Mouse (Mus musculus) liver, postnatal 0 days (tissue): ENCODE data around the gene Myo1e. TPM values are rescaled to one million over a fixed set of nuclear protein-coding genes. Genes with fewer than 3 reads are reported as not detected.

ENCODE experiments used
- ATAC-seq: fragments of 200-750 bp; cut with Nextera tagmentation; 2 replicates; pipeline ENCODE4 v1.8.0; 2017; ENCODE audit warnings: mild to moderate bottlenecking, moderate library complexity
- DNase-seq: peaks from one replicate; pipeline ENCODE4 v3.0.0-alpha.2; 2016
- H3K27ac ChIP-seq: fragments of 300-500 bp; sonication (generic); 2 replicates; pipeline ENCODE4 v1.5.1; 2014; ENCODE audit warnings: antibody characterized with exemption, moderate library complexity, mild to moderate bottlenecking, low read depth
- H3K27me3 ChIP-seq: fragments of 300-500 bp; sonication (generic); 2 replicates; pipeline ENCODE4 v1.6.1; 2014; ENCODE audit warnings: low read length, control low read depth, mixed read lengths; ENCODE audit not compliant: insufficient read depth
- H3K36me3 ChIP-seq: fragments of 300-500 bp; sonication (generic); replicated peaks from 2 replicates; pipeline ENCODE4 v1.6.1; 2014; ENCODE audit warnings: mild to moderate bottlenecking, control low read depth, low read length, moderate library complexity, mixed read lengths; ENCODE audit not compliant: insufficient read depth
- H3K4me1 ChIP-seq: fragments of 300-500 bp; sonication (generic); 2 replicates; pipeline ENCODE4 v1.6.1; 2014; ENCODE audit warnings: antibody characterized with exemption, mild to moderate bottlenecking, control low read depth; ENCODE audit not compliant: insufficient read depth
- H3K4me2 ChIP-seq: fragments of 300-500 bp; sonication (generic); 2 replicates; pipeline ENCODE4 v1.6.1; 2014; ENCODE audit warnings: low read depth, mild to moderate bottlenecking, low read length, moderate library complexity, mixed read lengths
- H3K4me3 ChIP-seq: fragments of 300-500 bp; sonication (generic); 2 replicates; pipeline ENCODE4 v1.5.1; 2014; ENCODE audit warnings: low read depth, low read length
- H3K9ac ChIP-seq: fragments of 300-500 bp; sonication (generic); replicated peaks from 2 replicates; pipeline ENCODE4 v1.6.1; 2014; ENCODE audit warnings: mild to moderate bottlenecking, moderate library complexity
- H3K9me3 ChIP-seq: fragments of 300-500 bp; sonication (generic); 2 replicates; pipeline ENCODE4 v1.6.1; 2016; ENCODE audit warnings: mild to moderate bottlenecking, control low read depth, low read length, mixed read lengths
- CTCF ChIP-seq: sonication (generic); IDR thresholded peaks from 2 replicates; pipeline ENCODE4 v1.5.1; 2016; ENCODE audit warnings: antibody characterized with exemption, low read depth
- EP300 ChIP-seq: IDR thresholded peaks from 2 replicates; pipeline ENCODE4 v1.6.1; 2016; ENCODE audit warnings: antibody characterized with exemption, low read depth, mild to moderate bottlenecking
- WGBS: fragments of 180-500 bp; shearing (Covaris S2); extraction: QIAGEN DNeasy Blood & Tissue Kit; methylation state at CpG from one replicate; pipeline ENCODE4 v1.1.7; 2014; ENCODE audit not compliant: insufficient replicate concordance; 5-methylcytosine and 5-hydroxymethylcytosine counted together
- polyA plus RNA-seq: library from polyadenylated mRNA; unstranded; fragments of >200 nt; fragmentation: Nextera tagmentation; extraction: Ambion mirVana; gene quantifications from 2 replicates; pipeline ENCODE4 v1.2.1, GENCODE M21; 2015

Myo1e gene
- polyA plus RNA-seq, 1 experiment from 2014 or later = 7.4 TPM

- Histone ChIP-seq H3K4me2 (no peak overlapping the region), H3K27me3 (no peaks in the 10 kb centered on the region), H3K27ac (no peak overlapping the region), H3K36me3 (no peaks in the 10 kb centered on the region), H3K4me3 (no peak overlapping the region), H3K9ac (no peak overlapping the region), H3K4me1 (0 out of 2 replicates have a peak, but pooled peaks cover 1% of the 10 kb centered on the region), H3K9me3 (no peaks in the 10 kb centered on the region)
- DNase-seq (no peak), ATAC-seq (no peak)
- 61% methylated on average over 6 of the region's 6 CpGs for WGBS
- TF ChIP-seq CTCF (no peak), EP300 (no peak)
Measured at GRCm38 (mm10) chr9:70216517-70216916, 9.4 kb downstream of the Myo1e start.

GRCm38 (mm10) chr9:70219295-70219931, 12.3 kb downstream of the Myo1e start:
- no peaks in the 10 kb centered on the region for H3K36me3 ChIP-seq
- DNase-seq (no peak), ATAC-seq (no peak)
- peaks cover 4% of the 10 kb centered on the region; the same call in 1 of the 2 replicates for H3K4me1 ChIP-seq
- H3K9me3 ChIP-seq = no peaks in the 10 kb centered on the region
- H3K4me3 ChIP-seq = no peak overlapping the region
- H3K9ac ChIP-seq = no peak overlapping the region
- 55% methylated on average over 6 of the region's 6 CpGs for WGBS
- H3K27ac ChIP-seq = no peak overlapping the region
- no peak overlapping the region for H3K4me2 ChIP-seq
- TF ChIP-seq EP300 (no peak), CTCF (no peak)
- no peaks in the 10 kb centered on the region for H3K27me3 ChIP-seq

- Histone ChIP-seq H3K27me3 (no peaks in the 10 kb centered on the region), H3K9ac (no peak overlapping the region), H3K9me3 (no peaks in the 10 kb centered on the region), H3K4me1 (peaks cover 5% of the 10 kb centered on the region; the same call in 1 of the 2 replicates), H3K4me2 (no peak overlapping the region), H3K4me3 (no peak overlapping the region), H3K36me3 (no peaks in the 10 kb centered on the region), H3K27ac (no peak overlapping the region)
- no peak for ATAC-seq
- DNase-seq = no peak
- WGBS = 46% methylated on average over 7 of the region's 7 CpGs
- TF ChIP-seq CTCF (no peak), EP300 (no peak)
Measured at GRCm38 (mm10) chr9:70220461-70221170, 13.5 kb downstream of the Myo1e start.

GRCm38 (mm10) chr9:70223142-70223541, 16.0 kb downstream of the Myo1e start:
- ATAC-seq = no peak

GRCm38 (mm10) chr9:70224046-70224445, 16.9 kb downstream of the Myo1e start:
- H3K27ac ChIP-seq = no peak overlapping the region
- TF ChIP-seq EP300 (no peak), CTCF (no peak)
- H3K9me3 ChIP-seq = no peaks in the 10 kb centered on the region
- H3K4me3 ChIP-seq = no peak overlapping the region
- 49% methylated on average over 4 of the region's 4 CpGs for WGBS
- no peaks in the 10 kb centered on the region for H3K36me3 ChIP-seq
- DNase-seq (no peak), ATAC-seq (no peak)
- H3K4me2 ChIP-seq = no peak overlapping the region
- H3K27me3 ChIP-seq = no peaks in the 10 kb centered on the region
- H3K4me1 ChIP-seq = peaks cover 5% of the 10 kb centered on the region; the same call in 1 of the 2 replicates
- H3K9ac ChIP-seq = no peak overlapping the region

More at GRCm38 (mm10) chr9:70223142-70223541, 16.0 kb downstream of the Myo1e start:
- H3K27me3 ChIP-seq = no peaks in the 10 kb centered on the region
- no peak overlapping the region for H3K9ac ChIP-seq
- WGBS = 58% methylated on average over 4 of the region's 4 CpGs
- H3K36me3 ChIP-seq = no peaks in the 10 kb centered on the region
- no peak overlapping the region for H3K4me2 ChIP-seq
- H3K9me3 ChIP-seq = no peaks in the 10 kb centered on the region
- peaks cover 5% of the 10 kb centered on the region; the same call in 1 of the 2 replicates for H3K4me1 ChIP-seq
- TF ChIP-seq CTCF = no peak
- no peak overlapping the region for H3K4me3 ChIP-seq
- H3K27ac ChIP-seq = no peak overlapping the region
- no peak for DNase-seq

GRCm38 (mm10) chr9:70226359-70226758, 19.2 kb downstream of the Myo1e start:
- no peak for ATAC-seq
- 83% methylated on average over 4 of the region's 4 CpGs for WGBS
- H3K4me3 ChIP-seq = no peak overlapping the region
- H3K27me3 ChIP-seq = no peaks in the 10 kb centered on the region
- no peak for DNase-seq
- no peak overlapping the region for H3K4me2 ChIP-seq
- no peak overlapping the region for H3K27ac ChIP-seq
- H3K9me3 ChIP-seq = no peaks in the 10 kb centered on the region
- H3K9ac ChIP-seq = no peak overlapping the region
- TF ChIP-seq CTCF = no peak
- no peak for TF ChIP-seq EP300
- peaks cover 5% of the 10 kb centered on the region; the same call in 1 of the 2 replicates for H3K4me1 ChIP-seq
- no peaks in the 10 kb centered on the region for H3K36me3 ChIP-seq
